17 mouse cellular contexts compared by ENCODE assay signal in the genomic region with DNA sequence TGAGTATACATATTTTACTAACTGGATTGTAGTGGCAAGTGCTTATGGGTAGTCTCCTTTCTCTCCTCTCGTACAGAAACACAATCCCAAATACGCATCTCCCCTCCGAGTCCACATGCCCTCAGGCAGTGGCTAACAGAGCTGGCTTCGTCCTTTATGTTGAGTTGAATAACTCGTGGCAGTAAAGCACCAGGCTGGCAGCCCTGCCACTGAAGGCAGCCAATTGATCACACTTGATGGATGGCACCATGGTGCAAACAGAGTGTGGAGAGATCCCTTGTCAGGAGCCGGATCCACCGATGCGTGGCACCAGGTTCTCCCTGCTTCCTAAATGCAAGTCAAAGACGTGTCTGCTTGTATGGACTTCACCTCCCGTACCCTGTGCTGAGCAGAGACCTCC.
DNase-seq lines count a peak whose midpoint lies in the region; ATAC-seq lines count a peak whose summit lies in the region.
"Had no signal": no experiment of that assay in that cellular context is flagged by ENCODE, and none has a peak within 500 bp of the region (broad histone marks: within the 10 kb centered on the region; RNA-seq: fewer than 3 reads in every experiment).

No protein-coding gene starts in this region.

- peak; percentile 21 for DNase-seq in limb, embryonic 11.5 days (ENCODE audit: low spot score)
- no peak for DNase-seq in limb, embryonic 10.5 days (ENCODE audit: low spot score)
- DNase-seq in cerebellum, adult 8-10 months, result peak; percentile 4
- DNase-seq in cerebellum, postnatal 25 days, result peak; percentile 52 to 59
- DNase-seq in gastrocnemius, adult 18-20 months (ENCODE audit: low spot score), result no peak
- DNase-seq in embryonic facial prominence, embryonic 10.5 days (ENCODE audit: low spot score), result no peak
- DNase-seq: adrenal gland, postnatal 36 days; gastrocnemius, adult 2 months; kidney, adult 18-20 months; kidney, postnatal 4 days; lung, postnatal 10 days; right cerebral cortex, postnatal 14 days; thymus, adult 18-20 months had no signal

- no peak overlapping the region for H3K27ac ChIP-seq in limb, embryonic 11.5 days (replicated peaks; ENCODE audit: low read depth, low read length)
- no peak overlapping the region for H3K27ac ChIP-seq in limb, embryonic 10.5 days
- H3K27ac ChIP-seq in neural tube, embryonic 13.5 days (replicated peaks), result no peak overlapping the region
- H3K27ac ChIP-seq in embryonic facial prominence, embryonic 10.5 days (replicated peaks), result no peak overlapping the region
- H3K27ac ChIP-seq: forebrain, embryonic 13.5 days; gastrocnemius, adult 2 months; liver, embryonic 14.5 days; midbrain, embryonic 15.5 days had no signal

- 62% methylated on average over 10 of the region's 10 CpGs for WGBS in limb, embryonic 11.5 days
- WGBS in limb, embryonic 10.5 days, result 74% methylated on average over 10 of the region's 10 CpGs
- WGBS in neural tube, embryonic 13.5 days, result 27% methylated on average over 10 of the region's 10 CpGs
- 71% methylated on average over 10 of the region's 10 CpGs for WGBS in embryonic facial prominence, embryonic 10.5 days

- H3K4me3 ChIP-seq in limb, embryonic 11.5 days (ENCODE audit: low read depth, low read length), result no peak overlapping the region
- no peak overlapping the region for H3K4me3 ChIP-seq in limb, embryonic 10.5 days
- H3K4me3 ChIP-seq in neural tube, embryonic 13.5 days, result no peak overlapping the region
- H3K4me3 ChIP-seq in embryonic facial prominence, embryonic 10.5 days, result no peak overlapping the region
- H3K4me3 ChIP-seq: forebrain, embryonic 13.5 days; gastrocnemius, adult 2 months; midbrain, embryonic 15.5 days had no signal

- no peak overlapping the region for H3K9ac ChIP-seq in limb, embryonic 11.5 days (ENCODE audit: low read length)
- no peak overlapping the region for H3K9ac ChIP-seq in neural tube, embryonic 13.5 days
- H3K9ac ChIP-seq: forebrain, embryonic 13.5 days; liver, embryonic 14.5 days; midbrain, embryonic 15.5 days had no signal

- H3K27me3 ChIP-seq in limb, embryonic 11.5 days (ENCODE audit: control insufficient read depth, insufficient read depth, low read length), result no peaks in the 10 kb centered on the region
- peaks cover 30% of the 10 kb centered on the region; the same call in 1 of the 2 replicates for H3K27me3 ChIP-seq in limb, embryonic 10.5 days (ENCODE audit: low read depth, poor library complexity, severe bottlenecking)
- no peaks in the 10 kb centered on the region for H3K27me3 ChIP-seq in neural tube, embryonic 13.5 days
- no peaks in the 10 kb centered on the region for H3K27me3 ChIP-seq in embryonic facial prominence, embryonic 10.5 days (replicated peaks; ENCODE audit: low read depth, poor library complexity, severe bottlenecking)
- H3K27me3 ChIP-seq: midbrain, embryonic 15.5 days had no signal

- H3K4me1 ChIP-seq in limb, embryonic 11.5 days (ENCODE audit: control insufficient read depth, insufficient read depth, low read length), result no peaks in the 10 kb centered on the region
- H3K4me1 ChIP-seq in limb, embryonic 10.5 days, result peaks cover 3% of the 10 kb centered on the region; the same call in 1 of the 2 replicates
- H3K4me1 ChIP-seq in neural tube, embryonic 13.5 days (replicated peaks), result peaks cover 10% of the 10 kb centered on the region
- H3K4me1 ChIP-seq in embryonic facial prominence, embryonic 10.5 days, result no peaks in the 10 kb centered on the region
- H3K4me1 ChIP-seq: forebrain, embryonic 13.5 days; midbrain, embryonic 15.5 days had no signal

- no peaks in the 10 kb centered on the region for H3K36me3 ChIP-seq in limb, embryonic 11.5 days (ENCODE audit: control insufficient read depth, insufficient read depth, low read length)
- H3K36me3 ChIP-seq in limb, embryonic 10.5 days, result no peaks in the 10 kb centered on the region
- no peaks in the 10 kb centered on the region for H3K36me3 ChIP-seq in neural tube, embryonic 13.5 days
- no peaks in the 10 kb centered on the region for H3K36me3 ChIP-seq in embryonic facial prominence, embryonic 10.5 days (replicated peaks)
- H3K36me3 ChIP-seq: midbrain, embryonic 15.5 days had no signal

- H3K9me3 ChIP-seq in limb, embryonic 11.5 days (ENCODE audit: control insufficient read depth, low read length), result no peaks in the 10 kb centered on the region
- no peaks in the 10 kb centered on the region for H3K9me3 ChIP-seq in limb, embryonic 10.5 days (replicated peaks)
- no peaks in the 10 kb centered on the region for H3K9me3 ChIP-seq in neural tube, embryonic 13.5 days
- no peaks in the 10 kb centered on the region for H3K9me3 ChIP-seq in embryonic facial prominence, embryonic 10.5 days
- H3K9me3 ChIP-seq: forebrain, embryonic 13.5 days; midbrain, embryonic 15.5 days had no signal

- no peak for ATAC-seq in limb, embryonic 11.5 days (ENCODE audit: insufficient number of reproducible peaks, low FRiP score, low TSS enrichment, low read depth)
- ATAC-seq in neural tube, embryonic 13.5 days (ENCODE audit: low read depth), result peak; percentile 61
- ATAC-seq: forebrain, embryonic 13.5 days; midbrain, embryonic 15.5 days had no signal

- no peak overlapping the region for H3K4me2 ChIP-seq in limb, embryonic 11.5 days (ENCODE audit: low read depth, severe bottlenecking)
- H3K4me2 ChIP-seq in neural tube, embryonic 13.5 days, result peak overlapping the region; percentile 33
- H3K4me2 ChIP-seq: forebrain, embryonic 13.5 days; midbrain, embryonic 15.5 days had no signal

Comparison
In these comparisons a context has a peak if more than half of its experiments do, and no peak if none do; other contexts are left out.
1. DNase-seq: peak in limb, embryonic 11.5 days (single experiment), cerebellum, adult 8-10 months (single experiment) and cerebellum, postnatal 25 days (2 of 2); none in limb, embryonic 10.5 days (single experiment), gastrocnemius, adult 18-20 months (single experiment) and embryonic facial prominence, embryonic 10.5 days (single experiment).